Mouse (Mus musculus): ENCODE measurements at regions not wholly inside any gene's neighbourhood (a gene's known extent, or its start where the extent isn't known, plus 50 kb on each side); places are given as distances from the start of the nearest gene placed in this dataset.

DNA sequence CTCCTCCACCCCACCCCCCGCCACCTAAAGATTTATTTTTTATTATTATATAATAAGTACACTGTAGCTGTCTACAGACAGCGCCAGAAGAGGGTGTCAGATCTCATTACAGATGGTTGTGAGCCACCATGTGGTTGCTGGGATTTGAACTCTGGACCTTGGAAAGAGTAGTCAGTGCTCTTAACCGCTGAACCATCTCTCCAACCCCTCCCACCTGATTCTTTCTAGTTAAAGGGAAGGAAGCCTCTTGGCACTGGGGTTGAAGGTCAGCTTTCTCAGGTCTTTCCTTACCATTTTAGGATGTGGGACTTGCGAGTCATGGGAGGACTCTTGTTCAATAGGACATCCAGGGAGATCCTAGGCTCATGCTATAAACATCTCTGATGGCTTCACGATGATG, 54.7 kb downstream of the Hes1 start:
- TF ChIP-seq GATA1 (IDR thresholded peaks at IDR 0.05; ENCODE audit: borderline replicate concordance, low read length) (no peak), FLI1 (IDR thresholded peaks at IDR 0.05; ENCODE audit: low read length) (no peak)

Measured in megakaryocyte, embryonic 14.5 days (primary cell).